Mouse (Mus musculus) bone marrow macrophage, adult 2 months (primary cell): ENCODE measurements around the gene Plau.

Experiments used
- CTCF ChIP-seq: IDR thresholded peaks from 2 replicates; pipeline ENCODE4 v1.5.1; 2012; ENCODE audit warnings: low read depth, mild to moderate bottlenecking, low read length, moderate library complexity
- POLR2A ChIP-seq: IDR thresholded peaks from 2 replicates; pipeline ENCODE4 v1.6.1; 2012; ENCODE audit warnings: mild to moderate bottlenecking, low read depth, low read length, borderline replicate concordance

DNA sequence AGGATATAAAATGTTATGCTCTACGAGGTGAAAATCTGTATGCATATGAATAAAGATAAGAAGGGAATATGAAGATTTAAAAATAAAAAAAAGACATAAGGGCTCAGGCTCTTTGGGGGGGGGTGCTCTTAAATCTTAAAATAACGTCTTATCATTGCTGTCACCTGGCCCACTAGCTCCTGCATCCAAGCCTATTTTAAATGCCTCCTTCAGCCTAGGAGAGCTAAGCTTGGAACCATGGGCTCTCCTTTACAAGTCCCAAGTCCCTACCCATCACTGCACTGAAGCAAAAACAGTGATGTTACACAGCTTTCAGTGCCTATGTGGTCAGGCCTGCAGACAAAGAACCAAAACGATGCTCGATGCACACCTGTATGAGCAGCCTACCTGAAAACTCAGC, 46.9 kb upstream of the Plau start:
- TF ChIP-seq POLR2A: no peak
- no peak for TF ChIP-seq CTCF
